Mouse (Mus musculus) bone marrow macrophage, adult 2 months (primary cell): ENCODE data around the gene Zfp784.

Experiments
- CTCF ChIP-seq: IDR thresholded peaks from 2 replicates; pipeline ENCODE4 v1.5.1; 2012; ENCODE audit warnings: low read depth, mild to moderate bottlenecking, low read length, moderate library complexity
- POLR2A ChIP-seq: IDR thresholded peaks from 2 replicates; pipeline ENCODE4 v1.6.1; 2012; ENCODE audit warnings: mild to moderate bottlenecking, low read depth, low read length, borderline replicate concordance

DNA sequence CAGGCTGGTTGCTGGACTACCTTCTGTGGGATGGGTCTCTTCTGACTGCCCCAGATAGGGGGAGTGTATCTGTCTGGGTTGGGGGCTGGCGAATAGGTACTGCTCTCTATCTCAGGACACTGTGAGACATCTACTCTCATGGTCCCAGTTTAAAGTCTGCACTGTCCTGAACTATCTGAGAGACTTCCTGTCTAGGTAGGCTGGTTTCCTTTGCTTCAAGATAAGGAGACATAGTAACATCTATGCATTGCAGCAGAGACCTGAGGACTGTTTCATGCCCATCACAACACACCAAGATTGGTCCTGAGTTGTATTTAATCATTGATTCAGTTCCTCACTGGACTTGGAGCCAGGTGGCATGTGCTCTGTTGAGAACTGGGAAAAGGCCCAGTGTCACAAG, 47.3 kb upstream of the Zfp784 start:
- TF ChIP-seq CTCF (no peak), POLR2A (no peak)
